Comparison of ENCODE assay signal across 9 mouse cellular contexts in the genomic region with DNA sequence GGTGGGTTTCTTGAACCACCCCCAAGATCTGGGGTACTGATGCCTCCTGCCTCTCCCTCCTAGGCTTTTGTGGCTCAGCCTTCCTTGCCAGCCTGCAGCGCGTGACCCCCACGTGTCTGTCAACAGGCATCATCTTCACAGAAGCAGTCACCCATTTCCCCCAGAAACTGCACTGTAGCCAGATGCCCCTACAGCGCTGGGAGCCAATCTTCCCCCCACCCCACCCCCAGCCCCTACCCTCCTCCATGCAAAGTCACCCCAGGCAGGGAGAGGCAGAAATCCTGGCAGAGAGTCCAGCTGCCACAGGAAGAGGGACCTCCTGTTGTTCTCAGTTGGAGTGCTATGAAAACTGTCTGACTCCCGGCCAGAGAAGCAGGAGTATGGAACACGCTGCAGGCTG. TPM values are rescaled to one million over a fixed set of nuclear protein-coding genes. Genes with fewer than 3 reads are reported as not detected.
DNase-seq lines count a peak whose midpoint lies in the region; ATAC-seq and TF ChIP-seq lines count a peak whose summit lies in the region.
"Had no signal": no experiment of that assay in that cellular context is flagged by ENCODE, and none has a peak within 500 bp of the region (broad histone marks: within the 10 kb centered on the region; RNA-seq: fewer than 3 reads in every experiment).

No protein-coding gene starts in this region.

- H3K27me3 ChIP-seq in hindbrain, embryonic 10.5 days (ENCODE audit: insufficient read depth, poor library complexity, severe bottlenecking), result peaks cover 18% of the 10 kb centered on the region
- H3K27me3 ChIP-seq in hindbrain, embryonic 12.5 days, result peaks cover 13% of the 10 kb centered on the region
- H3K27me3 ChIP-seq in midbrain, embryonic 14.5 days (ENCODE audit: control insufficient read depth, insufficient read depth, low read length), result no peaks in the 10 kb centered on the region; the same call in 1 of the 2 replicates
- H3K27me3 ChIP-seq in midbrain, embryonic 13.5 days, result peaks cover 7% of the 10 kb centered on the region
- 0 out of 2 replicates have a peak, but pooled peaks cover 2% of the 10 kb centered on the region for H3K27me3 ChIP-seq in embryonic facial prominence, embryonic 14.5 days (replicated peaks; ENCODE audit: control insufficient read depth, insufficient read depth, low read length)

- 0 out of 2 replicates have a peak overlapping the region, but pooled peaks have one; percentile 6 for H3K4me3 ChIP-seq in hindbrain, embryonic 10.5 days
- H3K4me3 ChIP-seq in hindbrain, embryonic 12.5 days, result no peak overlapping the region
- no peak overlapping the region for H3K4me3 ChIP-seq in midbrain, embryonic 14.5 days (replicated peaks; ENCODE audit: low read depth, low read length)
- H3K4me3 ChIP-seq in midbrain, embryonic 13.5 days (replicated peaks), result no peak overlapping the region
- H3K4me3 ChIP-seq in embryonic facial prominence, embryonic 14.5 days (ENCODE audit: low read depth, low read length), result no peak overlapping the region
- no peak overlapping the region for H3K4me3 ChIP-seq in layer of hippocampus, adult 2 months

- no peak for TF ChIP-seq CTCF in layer of hippocampus, adult 2 months (conservative IDR thresholded peaks at IDR 0.05)

- no peaks in the 10 kb centered on the region for H3K9me3 ChIP-seq in hindbrain, embryonic 10.5 days
- H3K9me3 ChIP-seq in hindbrain, embryonic 12.5 days (replicated peaks), result no peaks in the 10 kb centered on the region
- H3K9me3 ChIP-seq in midbrain, embryonic 14.5 days (ENCODE audit: control insufficient read depth, low read length), result no peaks in the 10 kb centered on the region
- H3K9me3 ChIP-seq in midbrain, embryonic 13.5 days, result no peaks in the 10 kb centered on the region
- H3K9me3 ChIP-seq in embryonic facial prominence, embryonic 14.5 days (ENCODE audit: control insufficient read depth, low read length), result no peaks in the 10 kb centered on the region

- H3K27ac ChIP-seq in hindbrain, embryonic 10.5 days, result peak overlapping the region; percentile 64; the same call in 1 of the 2 replicates
- H3K27ac ChIP-seq in hindbrain, embryonic 12.5 days, result no peak overlapping the region
- no peak overlapping the region for H3K27ac ChIP-seq in midbrain, embryonic 14.5 days (replicated peaks; ENCODE audit: low read depth, low read length)
- H3K27ac ChIP-seq in midbrain, embryonic 13.5 days, result no peak overlapping the region
- 0 out of 2 replicates have a peak overlapping the region, but pooled peaks have one; percentile 10 for H3K27ac ChIP-seq in embryonic facial prominence, embryonic 14.5 days (replicated peaks; ENCODE audit: low read depth, low read length)
- no peak overlapping the region for H3K27ac ChIP-seq in layer of hippocampus, adult 2 months

- 9% methylated on average over 6 of the region's 6 CpGs for WGBS in hindbrain, embryonic 10.5 days
- 18% methylated on average over 6 of the region's 6 CpGs for WGBS in hindbrain, embryonic 12.5 days
- WGBS in midbrain, embryonic 14.5 days, result 10% methylated on average over 6 of the region's 6 CpGs
- WGBS in midbrain, embryonic 13.5 days, result 6% methylated on average over 6 of the region's 6 CpGs
- 4% methylated on average over 6 of the region's 6 CpGs for whole genome bisulfite sequencing in embryonic facial prominence, embryonic 14.5 days

- H3K4me2 ChIP-seq in hindbrain, embryonic 12.5 days (replicated peaks), result no peak overlapping the region
- no peak overlapping the region for H3K4me2 ChIP-seq in midbrain, embryonic 14.5 days (ENCODE audit: low read length)
- no peak overlapping the region for H3K4me2 ChIP-seq in midbrain, embryonic 13.5 days (replicated peaks)
- H3K4me2 ChIP-seq in embryonic facial prominence, embryonic 14.5 days (ENCODE audit: low read depth, low read length), result peak overlapping the region; percentile 21; the same call in 1 of the 2 replicates
- H3K4me2 ChIP-seq: midbrain, embryonic 11.5 days had no signal

- H3K9ac ChIP-seq in hindbrain, embryonic 12.5 days, result no peak overlapping the region
- H3K9ac ChIP-seq in midbrain, embryonic 14.5 days (replicated peaks; ENCODE audit: low read length), result no peak overlapping the region
- no peak overlapping the region; the same call in 1 of the 2 replicates for H3K9ac ChIP-seq in midbrain, embryonic 13.5 days (replicated peaks)
- no peak overlapping the region for H3K9ac ChIP-seq in embryonic facial prominence, embryonic 14.5 days (ENCODE audit: low read depth, low read length)

- no peak for ATAC-seq in hindbrain, embryonic 12.5 days (ENCODE audit: low FRiP score)
- no peak for ATAC-seq in midbrain, embryonic 14.5 days (ENCODE audit: low FRiP score, low TSS enrichment)
- ATAC-seq in midbrain, embryonic 13.5 days, result no peak
- peak; percentile 72; the same call in 1 of the 2 replicates for ATAC-seq in embryonic facial prominence, embryonic 14.5 days (ENCODE audit: low read depth)
- no peak for ATAC-seq in megakaryocyte progenitor cell, adult 5-6 weeks (replicated peaks; ENCODE audit: poor library complexity)

- peaks cover 21% of the 10 kb centered on the region for H3K4me1 ChIP-seq in hindbrain, embryonic 10.5 days (replicated peaks)
- H3K4me1 ChIP-seq in hindbrain, embryonic 12.5 days, result peaks cover 12% of the 10 kb centered on the region
- H3K4me1 ChIP-seq in midbrain, embryonic 14.5 days (ENCODE audit: control insufficient read depth, insufficient read depth, low read length), result peaks cover 3% of the 10 kb centered on the region; the same call in 1 of the 2 replicates
- peaks cover 6% of the 10 kb centered on the region for H3K4me1 ChIP-seq in midbrain, embryonic 13.5 days (replicated peaks)
- peaks cover 11% of the 10 kb centered on the region for H3K4me1 ChIP-seq in embryonic facial prominence, embryonic 14.5 days (ENCODE audit: control insufficient read depth, insufficient read depth, low read length)

- peak; percentile 27 for DNase-seq in hindbrain, embryonic 10.5 days (ENCODE audit: low spot score)
- peak; percentile 30 for DNase-seq in midbrain, embryonic 14.5 days
- DNase-seq in embryonic facial prominence, embryonic 14.5 days (ENCODE audit: low spot score), result peak; percentile 64
- peak; percentile 60 for DNase-seq in retina, postnatal 7 days (ENCODE audit: low read depth, low spot score)
- no peak for DNase-seq in layer of hippocampus, adult 2 months (ENCODE audit: low spot score in 2 of 2)

- no peaks in the 10 kb centered on the region for H3K36me3 ChIP-seq in hindbrain, embryonic 10.5 days
- no peaks in the 10 kb centered on the region for H3K36me3 ChIP-seq in hindbrain, embryonic 12.5 days
- no peaks in the 10 kb centered on the region for H3K36me3 ChIP-seq in midbrain, embryonic 14.5 days (ENCODE audit: control insufficient read depth, insufficient read depth, low read length)
- no peaks in the 10 kb centered on the region for H3K36me3 ChIP-seq in midbrain, embryonic 13.5 days
- H3K36me3 ChIP-seq in embryonic facial prominence, embryonic 14.5 days (ENCODE audit: control insufficient read depth, insufficient read depth, low read length), result no peaks in the 10 kb centered on the region

RNA-seq across cellular contexts. Expression of gene Zfp385c, which starts 35.8 kb away (rescaled TPM):
- polyA plus RNA-seq in hindbrain, embryonic 10.5 days (2016; fragmentation: Nextera tagmentation; extraction: Ambion mirVana), result 0.26 and 0.68 TPM in 2 replicates
- polyA plus RNA-seq in hindbrain, embryonic 12.5 days (2016; fragmentation: Nextera tagmentation; extraction: Ambion mirVana), result 0.53 and 0.74 TPM in 2 replicates
- 0.41 and 0.49 TPM in 2 replicates for polyA plus RNA-seq in midbrain, embryonic 14.5 days (2014; fragmentation: Nextera tagmentation; extraction: Ambion mirVana)
- polyA plus RNA-seq in midbrain, embryonic 13.5 days (2015; fragmentation: Nextera tagmentation; extraction: Ambion mirVana), result 0.45 and 0.70 TPM in 2 replicates
- polyA plus RNA-seq in embryonic facial prominence, embryonic 14.5 days (2014; fragmentation: Nextera tagmentation; extraction: Ambion mirVana), result 1.7 TPM in 2 replicates
- not detected in 2 replicates for total RNA-seq in megakaryocyte progenitor cell, adult 5-6 weeks (2015)
- total RNA-seq in megakaryocyte progenitor cell, adult 5-6 weeks (2017), result not detected in 2 replicates
- total RNA-seq in layer of hippocampus, adult 2 months (2021), result under 1 TPM; 0.20 to 0.67 TPM
- polyA plus RNA-seq: midbrain, embryonic 11.5 days had no signal

RNA-seq across cellular contexts. Expression of gene Dnajc7, which starts 36.5 kb away (rescaled TPM):
- polyA plus RNA-seq in hindbrain, embryonic 10.5 days (2016; fragmentation: Nextera tagmentation; extraction: Ambion mirVana), result 219 and 260 TPM in 2 replicates
- polyA plus RNA-seq in hindbrain, embryonic 12.5 days (2016; fragmentation: Nextera tagmentation; extraction: Ambion mirVana), result 307 and 311 TPM in 2 replicates
- polyA plus RNA-seq in midbrain, embryonic 14.5 days (2014; fragmentation: Nextera tagmentation; extraction: Ambion mirVana), result 93.7 and 108 TPM in 2 replicates
- polyA plus RNA-seq in midbrain, embryonic 13.5 days (2015; fragmentation: Nextera tagmentation; extraction: Ambion mirVana), result 311 and 312 TPM in 2 replicates
- polyA plus RNA-seq in embryonic facial prominence, embryonic 14.5 days (2014; fragmentation: Nextera tagmentation; extraction: Ambion mirVana), result 58.2 and 64.5 TPM in 2 replicates
- total RNA-seq in megakaryocyte progenitor cell, adult 5-6 weeks (2015), result 81.2 and 93.3 TPM in 2 replicates
- 102 and 136 TPM in 2 replicates for total RNA-seq in megakaryocyte progenitor cell, adult 5-6 weeks (2017)
- 100 to 1,000 TPM; 242 to 257 TPM for total RNA-seq in layer of hippocampus, adult 2 months (2021)

RNA-seq across cellular contexts. Expression of gene Nkiras2, which starts 37.4 kb away (rescaled TPM):
- polyA plus RNA-seq in hindbrain, embryonic 10.5 days (2016; fragmentation: Nextera tagmentation; extraction: Ambion mirVana), result 95.9 and 119 TPM in 2 replicates
- 101 and 109 TPM in 2 replicates for polyA plus RNA-seq in hindbrain, embryonic 12.5 days (2016; fragmentation: Nextera tagmentation; extraction: Ambion mirVana)
- polyA plus RNA-seq in midbrain, embryonic 14.5 days (2014; fragmentation: Nextera tagmentation; extraction: Ambion mirVana), result 125 and 129 TPM in 2 replicates
- 118 and 122 TPM in 2 replicates for polyA plus RNA-seq in midbrain, embryonic 13.5 days (2015; fragmentation: Nextera tagmentation; extraction: Ambion mirVana)
- polyA plus RNA-seq in embryonic facial prominence, embryonic 14.5 days (2014; fragmentation: Nextera tagmentation; extraction: Ambion mirVana), result 67.1 and 81.0 TPM in 2 replicates
- 17.0 and 22.2 TPM in 2 replicates for total RNA-seq in megakaryocyte progenitor cell, adult 5-6 weeks (2015)
- total RNA-seq in megakaryocyte progenitor cell, adult 5-6 weeks (2017), result 9.9 and 16.6 TPM in 2 replicates
- 10 to 100 TPM; 11.8 to 13.1 TPM for total RNA-seq in layer of hippocampus, adult 2 months (2021)

RNA-seq across cellular contexts. Expression of gene Dhx58, which starts 47.6 kb away (rescaled TPM):
- polyA plus RNA-seq in hindbrain, embryonic 10.5 days (2016; fragmentation: Nextera tagmentation; extraction: Ambion mirVana), result 1.9 and 2.9 TPM in 2 replicates
- polyA plus RNA-seq in hindbrain, embryonic 12.5 days (2016; fragmentation: Nextera tagmentation; extraction: Ambion mirVana), result 1.4 and 2.7 TPM in 2 replicates
- polyA plus RNA-seq in midbrain, embryonic 14.5 days (2014; fragmentation: Nextera tagmentation; extraction: Ambion mirVana), result 2.0 and 2.1 TPM in 2 replicates
- 2.5 and 2.6 TPM in 2 replicates for polyA plus RNA-seq in midbrain, embryonic 13.5 days (2015; fragmentation: Nextera tagmentation; extraction: Ambion mirVana)
- 1.7 and 2.0 TPM in 2 replicates for polyA plus RNA-seq in embryonic facial prominence, embryonic 14.5 days (2014; fragmentation: Nextera tagmentation; extraction: Ambion mirVana)
- total RNA-seq in megakaryocyte progenitor cell, adult 5-6 weeks (2015), result 10.4 and 11.1 TPM in 2 replicates
- total RNA-seq in megakaryocyte progenitor cell, adult 5-6 weeks (2017), result 11.5 and 13.6 TPM in 2 replicates
- total RNA-seq in layer of hippocampus, adult 2 months (2021), result 1 to 10 TPM; 1.6 to 2.3 TPM

RNA-seq across cellular contexts. Expression of gene Kat2a, which starts 55.8 kb away (rescaled TPM):
- polyA plus RNA-seq in hindbrain, embryonic 10.5 days (2016; fragmentation: Nextera tagmentation; extraction: Ambion mirVana), result 70.8 and 71.3 TPM in 2 replicates
- polyA plus RNA-seq in hindbrain, embryonic 12.5 days (2016; fragmentation: Nextera tagmentation; extraction: Ambion mirVana), result 61.4 and 61.8 TPM in 2 replicates
- 50.0 and 53.7 TPM in 2 replicates for polyA plus RNA-seq in midbrain, embryonic 14.5 days (2014; fragmentation: Nextera tagmentation; extraction: Ambion mirVana)
- 44.5 and 47.7 TPM in 2 replicates for polyA plus RNA-seq in midbrain, embryonic 13.5 days (2015; fragmentation: Nextera tagmentation; extraction: Ambion mirVana)
- polyA plus RNA-seq in embryonic facial prominence, embryonic 14.5 days (2014; fragmentation: Nextera tagmentation; extraction: Ambion mirVana), result 50.6 and 52.9 TPM in 2 replicates
- total RNA-seq in megakaryocyte progenitor cell, adult 5-6 weeks (2015), result 31.7 and 40.1 TPM in 2 replicates
- total RNA-seq in megakaryocyte progenitor cell, adult 5-6 weeks (2017), result 28.9 and 30.4 TPM in 2 replicates
- 10 to 100 TPM; 55.4 to 57.8 TPM for total RNA-seq in layer of hippocampus, adult 2 months (2021)

Comparison
In these comparisons a context has a peak if more than half of its experiments do, and no peak if none do; other contexts are left out.
1. H3K27ac ChIP-seq: peak in hindbrain, embryonic 10.5 days (single experiment) and embryonic facial prominence, embryonic 14.5 days (single experiment); none in hindbrain, embryonic 12.5 days (single experiment), midbrain, embryonic 14.5 days (single experiment), midbrain, embryonic 13.5 days (single experiment) and layer of hippocampus, adult 2 months (single experiment).
2. DNase-seq: peak in hindbrain, embryonic 10.5 days (single experiment), midbrain, embryonic 14.5 days (single experiment), embryonic facial prominence, embryonic 14.5 days (single experiment) and retina, postnatal 7 days (single experiment); none in layer of hippocampus, adult 2 months (0 of 2).